Mouse (Mus musculus) cortical plate, adult 2 months (tissue): ENCODE measurements at regions not wholly inside any gene's neighbourhood (a gene's known extent, or its start where the extent isn't known, plus 50 kb on each side); places are given as distances from the start of the nearest gene placed in this dataset.

Source experiments
- H3K27ac ChIP-seq: fragments of 200-500 bp; 2 replicates; pipeline ENCODE4 v1.5.1; 2012; ENCODE audit warnings: low read length, control low read depth, inconsistent platforms; ENCODE audit not compliant: insufficient read depth
- H3K4me1 ChIP-seq: fragments of 200-500 bp; 2 replicates; pipeline ENCODE4 v1.6.1; 2011; ENCODE audit warnings: low read length; ENCODE audit not compliant: control insufficient read depth, insufficient read depth
- H3K4me3 ChIP-seq: fragments of 200-500 bp; 2 replicates; pipeline ENCODE4 v1.5.1; 2011; ENCODE audit warnings: mild to moderate bottlenecking, low read length, control low read depth; ENCODE audit not compliant: insufficient read depth
- CTCF ChIP-seq: fragments of 200-500 bp; IDR thresholded peaks from 2 replicates; pipeline ENCODE4 v1.5.1; 2011; ENCODE audit warnings: mild to moderate bottlenecking, control low read depth, low read length; ENCODE audit not compliant: insufficient read depth; ENCODE audit errors: extremely low read depth
- POLR2A ChIP-seq: fragments of 200-500 bp; IDR thresholded peaks from 2 replicates; pipeline ENCODE4 v1.6.1; 2011; ENCODE audit warnings: mild to moderate bottlenecking, low read length, control low read depth; ENCODE audit not compliant: insufficient read depth; ENCODE audit errors: extremely low read depth

DNA sequence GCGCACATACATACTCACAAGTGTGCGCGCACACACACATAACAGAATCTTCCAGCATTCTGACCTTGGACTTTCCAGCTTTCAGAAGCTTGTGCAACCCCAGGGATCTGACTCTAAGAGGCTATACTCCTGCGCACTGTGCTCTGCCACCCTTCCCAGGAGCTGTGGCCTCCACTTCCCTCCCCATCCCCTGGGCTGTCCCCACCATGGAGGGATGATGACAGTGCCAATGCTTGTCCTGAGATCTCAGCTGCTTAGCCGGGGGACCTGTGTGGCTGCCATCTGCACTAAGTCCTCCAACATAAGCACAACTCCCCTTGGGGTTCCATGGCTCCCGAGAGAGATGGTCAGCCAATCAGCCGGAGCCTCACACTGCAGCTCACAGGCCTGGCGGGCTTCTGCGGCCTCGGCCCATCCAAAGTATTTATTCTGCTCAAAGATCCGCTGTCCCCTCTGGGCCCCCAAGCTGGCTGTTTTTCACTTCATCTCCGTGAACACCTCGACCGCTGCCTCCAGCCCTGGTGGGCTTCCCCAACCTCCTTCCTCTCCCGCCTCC lies 412.3 kb downstream of the Ajap1 start:
- Histone ChIP-seq H3K4me1 (no peaks in the 10 kb centered on the region), H3K27ac (no peak overlapping the region), H3K4me3 (no peak overlapping the region)
- TF ChIP-seq POLR2A (no peak), CTCF (no peak)

GRCm38 (mm10) chr4:153068484-153069033 lies 414.1 kb downstream of the Ajap1 start:
- Histone ChIP-seq H3K4me1 (no peaks in the 10 kb centered on the region), H3K4me3 (no peak overlapping the region), H3K27ac (no peak overlapping the region)
- no peak for TF ChIP-seq CTCF
- no peak for TF ChIP-seq POLR2A

DNA sequence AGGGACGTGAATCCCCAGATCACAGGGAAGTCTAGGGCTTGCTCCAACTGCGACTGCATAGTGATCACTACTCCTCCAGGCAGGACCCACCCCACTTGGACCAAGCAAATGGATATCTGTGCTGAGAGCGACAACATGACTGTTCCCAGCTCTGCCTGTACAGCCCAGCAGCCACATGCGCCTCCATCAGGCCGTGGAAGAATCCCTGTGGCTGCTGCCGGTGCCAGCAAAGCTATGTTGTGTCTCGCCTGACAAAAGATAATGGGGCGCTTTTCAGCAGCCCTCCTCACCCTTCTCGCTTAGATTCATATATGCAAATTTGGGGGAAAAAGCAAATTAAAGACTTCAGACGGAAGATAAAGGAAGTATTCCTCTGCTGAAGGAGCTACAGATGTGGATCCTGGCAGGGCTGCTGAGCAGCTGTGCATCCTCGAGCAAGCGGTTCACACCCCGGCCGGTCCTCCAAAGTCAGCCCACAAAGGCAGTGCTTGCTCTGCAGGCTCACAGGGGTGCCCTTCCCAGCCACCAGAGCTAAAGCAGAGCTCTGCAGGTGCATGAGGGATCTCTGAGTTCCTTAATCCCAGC lies 418.5 kb downstream of the Ajap1 start:
- H3K4me1 ChIP-seq = no peaks in the 10 kb centered on the region
- no peak overlapping the region for H3K4me3 ChIP-seq
- no peak overlapping the region for H3K27ac ChIP-seq
- TF ChIP-seq CTCF (no peak), POLR2A (no peak)

GRCm38 (mm10) chr4:153063402-153063801 lies 419.2 kb downstream of the Ajap1 start:
- no peak overlapping the region for H3K27ac ChIP-seq
- TF ChIP-seq POLR2A = no peak
- no peak for TF ChIP-seq CTCF
- H3K4me3 ChIP-seq = no peak overlapping the region
- no peaks in the 10 kb centered on the region for H3K4me1 ChIP-seq

- no peak for TF ChIP-seq CTCF
- no peak for TF ChIP-seq POLR2A
- Histone ChIP-seq H3K4me3 (no peak overlapping the region), H3K4me1 (no peaks in the 10 kb centered on the region), H3K27ac (no peak overlapping the region)
These were observed 424.5 kb downstream of the Ajap1 start for GRCm38 (mm10) chr4:153058152-153058551.

DNA sequence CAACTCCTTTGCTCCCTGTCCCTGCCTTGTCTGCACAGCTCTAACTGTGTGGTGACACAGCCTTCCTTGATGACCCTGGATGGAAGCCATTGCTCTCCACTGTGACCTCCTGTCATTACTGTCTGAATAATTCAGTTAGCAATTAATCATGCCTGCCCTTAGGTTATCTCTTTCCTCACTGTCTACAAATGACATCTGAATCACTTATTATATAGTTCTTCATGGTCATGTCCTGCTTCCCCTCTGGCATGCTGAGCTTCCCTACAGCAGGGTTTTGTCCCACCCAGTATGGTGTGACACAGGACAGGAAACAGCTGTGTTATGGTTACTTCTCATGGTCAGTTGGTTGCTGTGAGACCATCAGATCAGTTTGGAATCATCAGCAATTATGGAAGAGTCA lies 458.9 kb downstream of the Ajap1 start:
- TF ChIP-seq CTCF (no peak), POLR2A (no peak)
- Histone ChIP-seq H3K27ac (no peak overlapping the region), H3K4me1 (no peaks in the 10 kb centered on the region), H3K4me3 (no peak overlapping the region)

DNA sequence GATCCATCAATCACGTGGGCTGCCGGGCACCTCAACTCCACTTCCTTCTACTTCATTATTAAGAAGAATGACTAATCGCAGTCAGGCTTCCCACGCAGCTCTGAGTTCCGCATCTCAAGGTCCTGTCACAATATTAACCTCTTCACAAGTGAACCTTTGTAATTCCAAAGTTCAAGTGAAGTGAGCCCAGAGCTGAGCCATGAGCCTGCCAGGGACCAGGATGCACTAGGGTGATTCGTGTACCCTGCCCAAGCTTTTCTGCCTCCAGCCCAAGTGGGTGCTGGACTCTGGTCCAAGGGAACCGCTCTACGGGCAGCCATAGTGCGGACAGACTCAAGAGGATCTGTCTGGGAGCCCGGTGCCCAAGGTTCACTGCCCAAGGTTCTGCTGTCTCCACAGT lies 463.4 kb downstream of the Ajap1 start:
- H3K4me3 ChIP-seq = no peak overlapping the region
- TF ChIP-seq CTCF (no peak), POLR2A (no peak)
- H3K27ac ChIP-seq = no peak overlapping the region
- H3K4me1 ChIP-seq = no peaks in the 10 kb centered on the region; the same call in 1 of the 2 replicates

GRCm38 (mm10) chr4:153018138-153018921 lies 464.3 kb downstream of the Ajap1 start:
- TF ChIP-seq POLR2A (no peak), CTCF (no peak)
- Histone ChIP-seq H3K4me1 (no peaks in the 10 kb centered on the region; the same call in 1 of the 2 replicates), H3K27ac (peak overlapping the region; percentile 36; the same call in 1 of the 2 replicates), H3K4me3 (no peak overlapping the region)

- no peaks in the 10 kb centered on the region; the same call in 1 of the 2 replicates for H3K4me1 ChIP-seq
- H3K27ac ChIP-seq = no peak overlapping the region
- no peak overlapping the region for H3K4me3 ChIP-seq
- TF ChIP-seq POLR2A = no peak
These were observed 464.8 kb downstream of the Ajap1 start for GRCm38 (mm10) chr4:153017816-153018137.
